Comparison of ENCODE assay signal across 13 mouse cellular contexts in the genomic region with DNA sequence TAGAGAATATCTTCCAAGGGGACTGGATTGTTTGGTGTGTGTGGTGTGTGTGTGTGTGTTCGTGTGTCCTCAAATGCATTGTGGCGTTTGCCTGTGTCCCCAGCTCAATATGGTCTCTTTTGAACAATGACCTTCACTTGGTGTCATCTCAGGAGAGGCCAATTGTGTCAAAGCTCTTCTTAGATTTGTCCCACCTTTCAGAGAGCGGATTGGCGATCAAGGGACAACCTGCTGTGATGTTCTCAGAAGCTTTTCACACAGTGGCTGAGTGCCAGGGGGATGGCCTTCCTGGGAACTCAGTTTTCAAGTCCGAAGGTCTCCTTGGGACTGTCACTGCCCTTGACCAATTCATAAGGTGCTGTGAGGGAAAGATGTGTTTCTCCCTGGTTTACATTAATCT.
DNase-seq lines count a peak whose midpoint lies in the region; ATAC-seq and TF ChIP-seq lines count a peak whose summit lies in the region.
"Had no signal": no experiment of that assay in that cellular context is flagged by ENCODE, and none has a peak within 500 bp of the region (broad histone marks: within the 10 kb centered on the region; RNA-seq: fewer than 3 reads in every experiment).

No protein-coding gene starts in this region.

- DNase-seq in kidney, adult 2 months, result peak; percentile 58
- DNase-seq in kidney, adult 18-20 months, result no peak
- peak; percentile 10 for DNase-seq in ES-CJ7 (ENCODE audit: low read depth, low spot score)
- peak; percentile 32 for DNase-seq in hindbrain, postnatal 0 days (ENCODE audit: low spot score)
- DNase-seq in yolk sac, embryonic 10.5 days (ENCODE audit: low spot score), result no peak
- DNase-seq in lung, adult 18-20 months, result no peak
- DNase-seq: gastrocnemius, postnatal 36 days; liver; lung, postnatal 14 days had no signal

- TF ChIP-seq POLR2A in kidney, adult 2 months (IDR thresholded peaks at IDR 0.05; ENCODE audit: low read depth, low read length), result no peak

- H3K27ac ChIP-seq in kidney, adult 2 months (ENCODE audit: insufficient read depth, low read depth, low read length), result no peak overlapping the region
- peak overlapping the region; percentile 17; the same call in 1 of the 2 replicates for H3K27ac ChIP-seq in forebrain, embryonic 13.5 days
- H3K27ac ChIP-seq in hindbrain, postnatal 0 days, result no peak overlapping the region

- H3K4me3 ChIP-seq in kidney, adult 2 months (ENCODE audit: insufficient read depth, low read depth, low read length), result no peak overlapping the region
- H3K4me3 ChIP-seq in forebrain, embryonic 13.5 days, result peak overlapping the region; percentile 26
- no peak overlapping the region for H3K4me3 ChIP-seq in hindbrain, postnatal 0 days (ENCODE audit: low read length)
- H3K4me3 ChIP-seq: myocyte had no signal

- no peaks in the 10 kb centered on the region; the same call in 1 of the 2 replicates for H3K9me3 ChIP-seq in forebrain, embryonic 13.5 days (replicated peaks)
- no peaks in the 10 kb centered on the region for H3K9me3 ChIP-seq in hindbrain, postnatal 0 days (ENCODE audit: low read length)

- H3K36me3 ChIP-seq in kidney, adult 2 months (ENCODE audit: control insufficient read depth, insufficient read depth, low read length), result no peaks in the 10 kb centered on the region
- H3K36me3 ChIP-seq in forebrain, embryonic 13.5 days (ENCODE audit: poor library complexity, severe bottlenecking), result no peaks in the 10 kb centered on the region
- H3K36me3 ChIP-seq in hindbrain, postnatal 0 days (ENCODE audit: insufficient read depth, low read length), result no peaks in the 10 kb centered on the region

- H3K4me2 ChIP-seq in forebrain, embryonic 13.5 days, result peak overlapping the region; percentile 60
- no peak overlapping the region for H3K4me2 ChIP-seq in hindbrain, postnatal 0 days (ENCODE audit: low read depth, low read length)

- no peak for ATAC-seq in forebrain, embryonic 13.5 days
- no peak for ATAC-seq in hindbrain, postnatal 0 days
- no peak for ATAC-seq in megakaryocyte, adult 5-6 weeks (ENCODE audit: poor library complexity, severe bottlenecking)
- ATAC-seq: intestine, postnatal 0 days had no signal

- TF ChIP-seq CTCF in kidney, adult 2 months (conservative IDR thresholded peaks at IDR 0.05; ENCODE audit: insufficient read depth, insufficient read length, low read depth, low read length), result no peak
- TF ChIP-seq CTCF in hindbrain, postnatal 0 days (IDR thresholded peaks at IDR 0.05; ENCODE audit: low read depth), result no peak

- H3K9ac ChIP-seq in forebrain, embryonic 13.5 days, result peak overlapping the region; percentile 70
- H3K9ac ChIP-seq in hindbrain, postnatal 0 days (replicated peaks; ENCODE audit: low read length), result no peak overlapping the region

- H3K4me1 ChIP-seq in kidney, adult 2 months (ENCODE audit: control insufficient read depth, insufficient read depth, low read length), result no peaks in the 10 kb centered on the region
- peaks cover 56% of the 10 kb centered on the region for H3K4me1 ChIP-seq in forebrain, embryonic 13.5 days
- peaks cover 3% of the 10 kb centered on the region; the same call in 1 of the 2 replicates for H3K4me1 ChIP-seq in hindbrain, postnatal 0 days (ENCODE audit: insufficient read depth, low read length)

- WGBS in kidney, adult 2 months, result 77% methylated on average over 5 of the region's 5 CpGs
- 40% methylated on average over 5 of the region's 5 CpGs for WGBS in forebrain, embryonic 13.5 days
- 41% methylated on average over 5 of the region's 5 CpGs for WGBS in hindbrain, postnatal 0 days

- H3K27me3 ChIP-seq in kidney, adult 2 months (replicated peaks; ENCODE audit: control insufficient read depth, insufficient read depth, low read length), result no peaks in the 10 kb centered on the region
- no peaks in the 10 kb centered on the region for H3K27me3 ChIP-seq in forebrain, embryonic 13.5 days
- H3K27me3 ChIP-seq in hindbrain, postnatal 0 days (ENCODE audit: insufficient read depth, low read length), result no peaks in the 10 kb centered on the region

Comparison
In these comparisons a context has a peak if more than half of its experiments do, and no peak if none do; other contexts are left out.
1. DNase-seq: peak in kidney, adult 2 months (single experiment), ES-CJ7 (single experiment) and hindbrain, postnatal 0 days (single experiment); none in kidney, adult 18-20 months (single experiment), yolk sac, embryonic 10.5 days (single experiment) and lung, adult 18-20 months (0 of 2).